Mouse (Mus musculus) thymus, postnatal 25 days (tissue): Measurements from ENCODE around the gene Ptprq.

Source experiments
- DNase-seq: peaks from one replicate; pipeline ENCODE4 v3.0.0; 2022

Gene Ptprq

DNA sequence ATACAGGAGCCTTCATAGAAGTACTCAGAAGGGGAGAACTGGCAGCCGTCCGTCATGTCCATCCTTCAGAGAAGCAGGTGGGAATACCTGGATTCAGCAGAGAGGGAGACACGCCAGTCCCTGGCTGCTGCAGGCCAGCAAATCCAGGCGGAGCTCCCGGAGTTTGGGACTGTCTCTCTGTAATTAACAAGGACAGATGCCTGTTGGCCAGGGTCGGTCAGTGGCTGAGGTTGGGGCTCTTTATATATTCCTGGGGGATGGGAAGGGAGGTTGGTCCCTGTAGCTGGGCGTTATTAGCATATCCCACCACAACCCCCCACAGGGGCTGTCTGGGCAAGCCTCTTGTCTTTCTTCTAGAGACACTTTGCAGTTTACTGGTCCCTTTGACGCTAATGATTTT, 234.0 kb downstream of the Ptprq start, which contains the start of gene Myf5:
TSS of gene Myf5 (minus strand) at position 265 of the 400 bp plus-strand sequence.
- no peak for DNase-seq

DNA sequence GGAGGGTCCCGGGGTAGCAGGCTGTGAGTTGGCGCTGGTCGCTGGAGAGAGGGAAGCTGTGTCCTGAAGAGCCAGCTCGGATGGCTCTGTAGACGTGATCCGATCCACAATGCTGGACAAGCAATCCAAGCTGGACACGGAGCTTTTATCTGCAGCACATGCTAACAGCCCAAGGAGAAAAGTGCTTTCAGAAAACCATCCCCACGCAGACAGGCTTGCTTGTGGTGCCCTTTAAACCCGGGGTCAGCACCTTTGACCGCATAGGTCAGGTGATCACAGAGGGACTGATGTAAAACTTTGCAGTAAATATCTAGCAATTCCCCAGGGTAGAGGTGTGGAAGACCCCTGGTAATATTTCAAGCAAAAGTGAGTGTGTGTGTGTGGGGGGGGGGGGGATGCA, 235.8 kb downstream of the Ptprq start:
- no peak for DNase-seq

DNA sequence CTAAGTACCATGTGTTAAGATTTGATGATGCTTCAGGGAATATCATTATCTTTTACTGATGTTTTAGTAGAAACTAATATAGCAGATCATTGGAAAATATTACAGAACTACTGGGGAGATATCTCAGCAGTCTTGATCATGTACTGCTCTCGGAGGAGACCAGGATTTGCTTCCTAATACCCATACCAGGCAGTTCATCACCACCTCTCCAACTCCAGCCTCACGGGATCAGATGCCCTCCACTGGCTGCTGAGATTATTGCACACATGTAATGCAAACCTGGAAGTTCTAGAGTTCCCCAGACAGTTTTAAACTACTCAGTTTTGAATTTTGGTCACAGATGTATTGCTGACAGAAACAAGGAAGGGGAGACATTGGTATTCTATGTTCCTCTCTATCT, 246.4 kb downstream of the Ptprq start:
- DNase-seq, result no peak

DNA sequence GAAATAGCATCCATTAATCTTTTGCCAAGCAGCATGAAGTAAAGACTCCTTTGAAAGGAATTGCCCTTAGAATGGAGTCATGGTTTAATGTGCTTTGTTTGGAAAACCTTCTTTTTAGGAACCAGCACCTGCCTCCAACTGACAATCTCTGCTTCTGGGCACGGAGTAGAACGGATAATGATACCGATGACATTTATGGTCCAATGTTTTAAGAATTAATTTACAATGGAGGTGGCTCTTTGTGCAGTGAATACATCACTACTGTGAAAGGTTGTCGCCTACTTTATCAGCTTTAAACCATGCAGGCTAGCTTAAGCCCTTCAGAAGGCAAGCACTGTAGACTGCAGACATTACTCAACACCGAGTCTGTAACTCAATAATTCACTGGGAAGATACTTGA, 248.1 kb downstream of the Ptprq start:
- no peak for DNase-seq

DNA sequence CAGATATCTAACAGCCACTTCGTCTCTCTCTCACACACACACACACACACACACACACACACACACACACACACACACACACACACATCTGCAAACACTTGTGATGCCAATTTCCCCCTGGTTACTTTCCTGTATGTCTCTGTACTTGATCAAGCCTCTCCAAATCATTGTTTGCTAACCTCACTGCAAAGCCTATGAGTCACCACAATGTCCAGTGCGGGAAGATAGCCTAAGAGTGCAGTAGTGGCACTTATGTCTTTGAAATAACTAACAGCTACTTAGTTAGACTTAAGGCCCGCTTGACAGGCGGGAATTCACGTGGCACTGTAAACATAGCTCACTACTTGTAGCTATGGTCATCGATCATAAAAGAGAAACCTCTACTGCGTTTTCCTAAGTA, 252.0 kb downstream of the Ptprq start:
- DNase-seq, result no peak
